Mouse (Mus musculus): ENCODE results near the gene Mab21l2.

- TF ChIP-seq SMC3 (IDR thresholded peaks at IDR 0.05; ENCODE audit: low read depth, low read length) (no peak), POLR2AphosphoS2 (IDR thresholded peaks at IDR 0.05; ENCODE audit: low read length) (no peak), POLR2A (IDR thresholded peaks at IDR 0.05; ENCODE audit: control insufficient read depth in 1 of 2, insufficient read depth in 1 of 2, low read depth in 1 of 2, low read length in 2 of 2, poor library complexity in 1 of 2) (no peak), CTCF (IDR thresholded peaks at IDR 0.05 in 2 of 3, conservative IDR thresholded peaks at IDR 0.05 in 1 of 3; ENCODE audit: control insufficient read depth in 1 of 3, insufficient read depth in 1 of 3, low read depth in 2 of 3, low read length in 3 of 3, poor library complexity in 1 of 3, severe bottlenecking in 1 of 3) (no peak), USF1 (IDR thresholded peaks at IDR 0.05; ENCODE audit: low read depth, low read length) (no peak), ZMIZ1 (IDR thresholded peaks at IDR 0.05; ENCODE audit: low read depth, low read length) (no peak), MAZ (IDR thresholded peaks at IDR 0.05; ENCODE audit: low read depth, low read length) (no peak), MXI1 (IDR thresholded peaks at IDR 0.05; ENCODE audit: low read depth, low read length) (no peak), TAL1 (IDR thresholded peaks at IDR 0.05; ENCODE audit: low read length) (no peak), TCF12 (IDR thresholded peaks at IDR 0.05; ENCODE audit: low read depth, low read length) (no peak), JUND (IDR thresholded peaks at IDR 0.05; ENCODE audit: low read depth, low read length) (no peak)
Observed at GRCm38 (mm10) chr3:86572519-86573244, 24.3 kb upstream of the Mab21l2 start.

Data from MEL (cell line).